Mouse (Mus musculus): ENCODE results near the gene Syt2.

DNA sequence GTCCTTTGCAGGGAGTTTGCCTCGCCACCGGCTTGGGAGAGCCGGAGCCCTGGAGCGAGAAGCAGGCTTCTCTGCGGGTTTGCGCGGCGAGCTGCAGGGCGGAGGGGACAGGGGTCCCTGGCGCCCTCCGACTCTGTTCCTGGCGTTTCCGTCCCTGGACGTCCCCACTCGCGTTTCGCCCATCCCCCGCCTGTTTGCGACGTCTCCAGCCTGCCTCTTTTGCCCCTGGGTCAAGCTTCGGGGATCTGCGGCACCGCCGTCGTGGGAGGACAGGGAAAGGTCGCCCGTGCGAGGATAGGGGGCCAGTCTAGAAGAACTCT lies 446 bp downstream of the Syt2 start:
- TF ChIP-seq POLR2A (IDR thresholded peaks at IDR 0.05; ENCODE audit: borderline replicate concordance, control insufficient read depth, low read depth, low read length) (no peak), CTCF (IDR thresholded peaks at IDR 0.05; ENCODE audit: control insufficient read depth, insufficient read depth, low read length) (no peak)

Data from bone marrow, adult 2 months (tissue).